Mouse (Mus musculus) forebrain, embryonic 15.5 days (tissue): ENCODE measurements around the gene Vmn1r178. TPM values are rescaled to one million over a fixed set of nuclear protein-coding genes. Genes with fewer than 3 reads are reported as not detected.
"Not testable (repeated sequence)": the region's sequence is repeated elsewhere in the genome, so short reads cannot be mapped to it uniquely, and the experiment has no call there.

Source experiments
- ATAC-seq: fragments of 200-750 bp; cut with Nextera tagmentation; replicated peaks from 2 replicates; pipeline ENCODE4 v1.8.0; 2017; ENCODE audit warnings: mild to moderate bottlenecking, moderate TSS enrichment, moderate library complexity
- H3K27ac ChIP-seq: fragments of 300-500 bp; sonication (generic); replicated peaks from 2 replicates; pipeline ENCODE4 v1.5.1; 2015; ENCODE audit warnings: mild to moderate bottlenecking, inconsistent platforms
- H3K27me3 ChIP-seq: fragments of 300-500 bp; sonication (generic); 2 replicates; pipeline ENCODE4 v1.6.1; 2015; ENCODE audit warnings: inconsistent platforms
- H3K36me3 ChIP-seq: fragments of 300-500 bp; sonication (generic); 2 replicates; pipeline ENCODE4 v1.6.1; 2015; ENCODE audit warnings: mild to moderate bottlenecking, inconsistent platforms
- H3K4me1 ChIP-seq: fragments of 300-500 bp; sonication (generic); 2 replicates; pipeline ENCODE4 v1.6.1; 2015; ENCODE audit warnings: inconsistent platforms
- H3K4me2 ChIP-seq: fragments of 300-500 bp; sonication (generic); replicated peaks from 2 replicates; pipeline ENCODE4 v1.6.1; 2015; ENCODE audit warnings: mild to moderate bottlenecking, inconsistent platforms
- H3K4me3 ChIP-seq: fragments of 300-500 bp; sonication (generic); 2 replicates; pipeline ENCODE4 v1.5.1; 2015; ENCODE audit warnings: mild to moderate bottlenecking, inconsistent platforms
- H3K9ac ChIP-seq: fragments of 300-500 bp; sonication (generic); replicated peaks from 2 replicates; pipeline ENCODE4 v1.6.1; 2015; ENCODE audit warnings: mild to moderate bottlenecking, inconsistent platforms
- H3K9me3 ChIP-seq: fragments of 300-500 bp; sonication (generic); 2 replicates; pipeline ENCODE4 v1.6.1; 2016; ENCODE audit warnings: inconsistent platforms
- WGBS: fragments of 180-500 bp; shearing (Covaris S2); methylation state at CpG from one replicate; pipeline ENCODE4 v1.1.7; 2015; ENCODE audit warnings: mixed read lengths; 5-methylcytosine and 5-hydroxymethylcytosine counted together
- polyA plus RNA-seq: library from polyadenylated mRNA; unstranded; fragments of >200 nt; fragmentation: Nextera tagmentation; extraction: Ambion mirVana; gene quantifications from 2 replicates; pipeline ENCODE4 v1.2.1, GENCODE M21; 2015

The Vmn1r178 gene
- polyA plus RNA-seq = not detected in 2 replicates

- Histone ChIP-seq H3K9ac (no peak within 1 kb of the TSS), H3K4me3 (no peak within 1 kb of the TSS), H3K9me3 (peaks cover 9% of the 10 kb centered on the region), H3K36me3 (no peaks in the 10 kb centered on the region), H3K27me3 (no peaks in the 10 kb centered on the region), H3K4me2 (no peak within 1 kb of the TSS), H3K27ac (no peak within 1 kb of the TSS), H3K4me1 (no peaks in the 10 kb centered on the region)
- no peak for ATAC-seq
- WGBS = 84% methylated on average over 1 of the region's 1 CpGs
These were observed at the start of gene Vmn1r178 for GRCm38 (mm10) chr7:23891709-23892108. Vmn1r178 (plus strand) TSS chr7:23892009.

DNA sequence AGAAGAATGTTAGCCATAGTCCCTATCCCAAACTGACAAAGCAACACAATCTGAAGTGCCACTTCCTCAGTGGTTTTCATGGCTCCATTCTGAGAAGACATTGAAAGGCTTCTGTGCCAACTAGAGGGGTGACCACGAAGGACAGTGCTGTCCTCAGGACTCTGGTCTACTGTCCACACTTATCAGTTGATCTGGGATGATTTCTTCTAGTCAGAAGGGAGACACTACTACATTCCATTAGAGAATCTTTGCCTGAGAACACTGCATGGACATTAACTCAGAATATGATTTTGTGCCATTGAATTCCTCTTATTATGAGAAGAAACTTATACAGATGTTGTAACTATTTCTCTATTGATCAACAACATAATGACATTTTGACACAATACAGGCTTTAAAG is 25.5 kb upstream of the Vmn1r178 start, which contains the start of gene Vmn1r177:
TSS of gene Vmn1r177 (minus strand) at position 101 of the 400 bp plus-strand sequence.
- H3K9ac ChIP-seq, H3K4me2 ChIP-seq, H3K4me1 ChIP-seq, ATAC-seq, H3K27me3 ChIP-seq, H3K36me3 ChIP-seq, H3K27ac ChIP-seq, H3K9me3 ChIP-seq, H3K4me3 ChIP-seq: not testable (repeated sequence)
- WGBS = 18% methylated on average over 1 of the region's 1 CpGs

- not testable (repeated sequence) for H3K27ac ChIP-seq, ATAC-seq, H3K4me2 ChIP-seq, H3K4me3 ChIP-seq, H3K9ac ChIP-seq, H3K36me3 ChIP-seq, H3K9me3 ChIP-seq, H3K4me1 ChIP-seq, H3K27me3 ChIP-seq
- WGBS = 72% methylated on average over 4 of the region's 4 CpGs
These were observed 14.9 kb upstream of the Vmn1r178 start for GRCm38 (mm10) chr7:23876918-23877317.

DNA sequence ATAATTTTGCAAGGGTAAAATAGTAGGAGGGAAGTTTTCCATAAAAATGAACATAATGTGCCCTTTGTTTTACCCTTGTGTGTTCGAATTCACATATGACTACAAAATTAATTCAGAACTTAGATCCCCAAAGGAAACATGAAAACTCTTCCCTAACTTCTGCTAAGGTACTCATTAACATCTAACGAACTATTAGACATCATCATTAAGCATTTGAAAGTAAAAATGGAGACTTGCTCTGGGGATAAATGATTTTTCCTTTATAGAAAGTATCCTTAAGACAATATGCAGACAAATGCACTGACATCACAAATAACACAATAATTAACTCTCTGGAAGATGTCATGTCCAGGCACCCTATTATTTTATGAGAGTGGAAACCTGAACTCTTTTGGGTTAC is 34.9 kb downstream of the Vmn1r178 start, which contains the start of gene Vmn1r179:
TSS of gene Vmn1r179 (plus strand) at position 301 of the 400 bp plus-strand sequence.
- Histone ChIP-seq H3K9me3 (0 out of 2 replicates have a peak, but pooled peaks cover 6% of the 10 kb centered on the region), H3K9ac (no peak within 1 kb of the TSS), H3K27ac (no peak within 1 kb of the TSS), H3K27me3 (no peaks in the 10 kb centered on the region), H3K36me3 (no peaks in the 10 kb centered on the region), H3K4me2 (no peak within 1 kb of the TSS), H3K4me3 (no peak within 1 kb of the TSS), H3K4me1 (no peaks in the 10 kb centered on the region)
- WGBS = 48% methylated on average over 2 of the region's 2 CpGs
- ATAC-seq = no peak

Other genes with a start within 250 kb of the Vmn1r178 start
- gene Vmn1r172, start 233.7 kb upstream of the Vmn1r178 start, polyA plus RNA-seq = not detected in 2 replicates
- not detected in 2 replicates for gene Vmn1r173, start 191.3 kb upstream of the Vmn1r178 start, polyA plus RNA-seq
- not detected in 2 replicates for gene Vmn1r174, start 139.7 kb upstream of the Vmn1r178 start, polyA plus RNA-seq
- not detected in 2 replicates for gene Vmn1r175, start 81.4 kb upstream of the Vmn1r178 start, polyA plus RNA-seq
- not detected in 2 replicates for gene Vmn1r176, start 54.6 kb upstream of the Vmn1r178 start, polyA plus RNA-seq
- not detected in 2 replicates for gene Vmn1r177, start 25.6 kb upstream of the Vmn1r178 start, polyA plus RNA-seq
- gene Vmn1r179, start 35.0 kb downstream of the Vmn1r178 start, polyA plus RNA-seq = not detected in 2 replicates
- gene Vmn1r180, start 58.6 kb downstream of the Vmn1r178 start, polyA plus RNA-seq = not detected in 2 replicates
- gene Vmn1r181, start 82.6 kb downstream of the Vmn1r178 start, polyA plus RNA-seq = not detected in 2 replicates
- gene V1rd19, start 109.7 kb downstream of the Vmn1r178 start, polyA plus RNA-seq = not detected in 2 replicates
- not detected in 2 replicates for gene Vmn1r183, start 161.2 kb downstream of the Vmn1r178 start, polyA plus RNA-seq
- gene Zfp180, start 189.9 kb downstream of the Vmn1r178 start, polyA plus RNA-seq = 35.9 and 39.5 TPM in 2 replicates
- 10.4 and 11.0 TPM in 2 replicates for gene Zfp112, start 220.3 kb downstream of the Vmn1r178 start, polyA plus RNA-seq
- 23.2 and 27.3 TPM in 2 replicates for gene Zfp235, start 242.2 kb downstream of the Vmn1r178 start, polyA plus RNA-seq